8 mouse cellular contexts compared by ENCODE assay signal in genomic region chr14:77156911-77157504, GRCm38 (mm10). TPM values are rescaled to one million over a fixed set of nuclear protein-coding genes. Genes with fewer than 3 reads are reported as not detected.
DNase-seq lines count a peak whose midpoint lies in the region; ATAC-seq and TF ChIP-seq lines count a peak whose summit lies in the region.

No protein-coding gene starts in this region.

- no peaks in the 10 kb centered on the region for H3K36me3 ChIP-seq in kidney, embryonic 14.5 days (ENCODE audit: control insufficient read depth, insufficient read depth, low read length)
- H3K36me3 ChIP-seq in hindbrain, embryonic 13.5 days, result no peaks in the 10 kb centered on the region
- H3K36me3 ChIP-seq in lung, embryonic 16.5 days (ENCODE audit: control insufficient read depth, insufficient read depth, low read length), result no peaks in the 10 kb centered on the region

- TF ChIP-seq CTCF in bone marrow macrophage, adult 2 months (IDR thresholded peaks at IDR 0.05; ENCODE audit: low read depth, low read length), result no peak

- peak overlapping the region; percentile 98 for H3K4me2 ChIP-seq in kidney, embryonic 14.5 days (replicated peaks; ENCODE audit: low read depth, low read length)
- peak overlapping the region; percentile 87 for H3K4me2 ChIP-seq in hindbrain, embryonic 13.5 days
- H3K4me2 ChIP-seq in lung, embryonic 16.5 days (ENCODE audit: low read depth, low read length), result peak overlapping the region; percentile 100

- H3K4me1 ChIP-seq in kidney, embryonic 14.5 days (ENCODE audit: control insufficient read depth, insufficient read depth, low read length), result no peaks in the 10 kb centered on the region; the same call in none of the 2 replicates
- no peaks in the 10 kb centered on the region for H3K4me1 ChIP-seq in bone marrow macrophage, adult 2 months (ENCODE audit: control insufficient read depth, insufficient read depth, low read length)
- H3K4me1 ChIP-seq in hindbrain, embryonic 13.5 days (replicated peaks), result peaks cover 50% of the 10 kb centered on the region
- H3K4me1 ChIP-seq in lung, embryonic 16.5 days (replicated peaks; ENCODE audit: control insufficient read depth, insufficient read depth, low read length), result peaks cover 17% of the 10 kb centered on the region; the same call in 1 of the 2 replicates

- no peak for TF ChIP-seq POLR2A in bone marrow macrophage, adult 2 months (IDR thresholded peaks at IDR 0.05; ENCODE audit: borderline replicate concordance, low read depth, low read length)

- H3K4me3 ChIP-seq in kidney, embryonic 14.5 days (ENCODE audit: low read length), result peak overlapping the region; percentile 80
- H3K4me3 ChIP-seq in bone marrow macrophage, adult 2 months (ENCODE audit: insufficient read depth, low read length), result peak overlapping the region; percentile 43
- H3K4me3 ChIP-seq in hindbrain, embryonic 13.5 days, result peak overlapping the region; percentile 92
- H3K4me3 ChIP-seq in lung, embryonic 16.5 days (ENCODE audit: low read length), result peak overlapping the region; percentile 69

- H3K9ac ChIP-seq in kidney, embryonic 14.5 days (ENCODE audit: low read depth, low read length), result peak overlapping the region; percentile 74
- peak overlapping the region; percentile 98 for H3K9ac ChIP-seq in hindbrain, embryonic 13.5 days
- peak overlapping the region; percentile 61 for H3K9ac ChIP-seq in lung, embryonic 16.5 days (ENCODE audit: low read length)

- ATAC-seq in kidney, embryonic 14.5 days (ENCODE audit: low FRiP score, low TSS enrichment), result peak; percentile 63
- ATAC-seq in hindbrain, embryonic 13.5 days (ENCODE audit: low FRiP score), result peak; percentile 50
- peak; percentile 63 for ATAC-seq in lung, embryonic 16.5 days (ENCODE audit: low read depth)

- no peaks in the 10 kb centered on the region for H3K9me3 ChIP-seq in kidney, embryonic 14.5 days (ENCODE audit: control insufficient read depth, low read length)
- H3K9me3 ChIP-seq in hindbrain, embryonic 13.5 days, result no peaks in the 10 kb centered on the region
- no peaks in the 10 kb centered on the region for H3K9me3 ChIP-seq in lung, embryonic 16.5 days (ENCODE audit: control insufficient read depth, low read length)

- DNase-seq in kidney, adult 11 months, result no peak
- peak; percentile 11 for DNase-seq in ES-CJ7 (ENCODE audit: low read depth, low spot score)
- peak; percentile 2 to 10 for DNase-seq in thymus, postnatal 36 days
- no peak for DNase-seq in left cerebral cortex, adult 8-10 months (ENCODE audit: low spot score in 2 of 2)

- H3K27ac ChIP-seq in kidney, embryonic 14.5 days (ENCODE audit: low read depth, low read length), result no peak overlapping the region
- H3K27ac ChIP-seq in bone marrow macrophage, adult 2 months (ENCODE audit: insufficient read depth, low read depth, low read length), result no peak overlapping the region
- peak overlapping the region; percentile 96 for H3K27ac ChIP-seq in hindbrain, embryonic 13.5 days
- no peak overlapping the region for H3K27ac ChIP-seq in lung, embryonic 16.5 days (ENCODE audit: low read length)

- WGBS in kidney, embryonic 14.5 days, result under 1% methylated on average over 56 of the region's 64 CpGs
- under 1% methylated on average over 55 of the region's 64 CpGs for WGBS in hindbrain, embryonic 13.5 days
- 0% methylated on average over 36 of the region's 64 CpGs for WGBS in lung, embryonic 16.5 days

- H3K27me3 ChIP-seq in kidney, embryonic 14.5 days (ENCODE audit: control insufficient read depth, insufficient read depth, low read length), result peaks cover 11% of the 10 kb centered on the region
- H3K27me3 ChIP-seq in hindbrain, embryonic 13.5 days, result no peaks in the 10 kb centered on the region
- peaks cover 41% of the 10 kb centered on the region for H3K27me3 ChIP-seq in lung, embryonic 16.5 days (ENCODE audit: control insufficient read depth, insufficient read depth, low read depth, low read length)

RNA-seq across cellular contexts. Expression of gene Enox1, which starts 0.4 kb away (rescaled TPM):
- polyA plus RNA-seq in kidney, embryonic 14.5 days (2014; fragmentation: Nextera tagmentation; extraction: Ambion mirVana), result 3.6 and 7.0 TPM in 2 replicates
- 0.28 TPM in 1 of 2 replicates, not detected in the other for polyA plus RNA-seq in bone marrow macrophage, adult 2 months (2012; ENCODE audit: insufficient read depth, insufficient read length, missing spikeins)
- polyA plus RNA-seq in hindbrain, embryonic 13.5 days (2015; fragmentation: Nextera tagmentation; extraction: Ambion mirVana), result 45.7 and 46.2 TPM in 2 replicates
- polyA plus RNA-seq in lung, embryonic 16.5 days (2015; fragmentation: Nextera tagmentation; extraction: Ambion mirVana), result 2.4 TPM in 2 replicates
- 10 to 100 TPM; 38.1 to 46.3 (median 40.3) TPM for total RNA-seq in left cerebral cortex, adult 8-10 months (2022)

Comparison
In these comparisons a context has a peak if more than half of its experiments do, and no peak if none do; other contexts are left out.
1. DNase-seq: peak in ES-CJ7 (single experiment) and thymus, postnatal 36 days (2 of 2); none in kidney, adult 11 months (single experiment) and left cerebral cortex, adult 8-10 months (0 of 2).
2. Peak in every context shown above with its lines, with median percentiles within 50 percentile points of each other: ATAC-seq, H3K4me2 ChIP-seq, H3K4me3 ChIP-seq and H3K9ac ChIP-seq.